Mouse (Mus musculus) lung, adult 2 months (tissue): ENCODE results near the gene Strada.

Experiments used
- CTCF ChIP-seq: fragments of 200-500 bp; IDR thresholded peaks from 2 replicates; pipeline ENCODE4 v1.5.1; 2011; ENCODE audit warnings: mild to moderate bottlenecking, low read length, control low read depth; ENCODE audit not compliant: insufficient read depth
- POLR2A ChIP-seq: fragments of 200-500 bp; IDR thresholded peaks from 2 replicates; pipeline ENCODE4 v1.6.1; 2011; ENCODE audit warnings: low read depth, mild to moderate bottlenecking, control low read depth, low read length, borderline replicate concordance; ENCODE audit errors: extremely low read depth

GRCm38 (mm10) chr11:106194891-106195290, 7.1 kb downstream of the Strada start:
- TF ChIP-seq CTCF (no peak), POLR2A (no peak)
